Mouse (Mus musculus) E14TG2a.4 (cell line): ENCODE results near the gene Dgki.

Experiments
- CTCF ChIP-seq: conservative IDR thresholded peaks from 2 replicates; pipeline ENCODE4 v1.5.1; 2014; ENCODE audit warnings: low read length
- NANOG ChIP-seq: IDR thresholded peaks from 2 replicates; pipeline ENCODE4 v1.6.1; 2014; ENCODE audit warnings: borderline replicate concordance, low read length, mixed read lengths
- POU5F1 ChIP-seq: IDR thresholded peaks from 2 replicates; pipeline ENCODE4 v1.6.1; 2014; ENCODE audit warnings: low read length, borderline replicate concordance

DNA sequence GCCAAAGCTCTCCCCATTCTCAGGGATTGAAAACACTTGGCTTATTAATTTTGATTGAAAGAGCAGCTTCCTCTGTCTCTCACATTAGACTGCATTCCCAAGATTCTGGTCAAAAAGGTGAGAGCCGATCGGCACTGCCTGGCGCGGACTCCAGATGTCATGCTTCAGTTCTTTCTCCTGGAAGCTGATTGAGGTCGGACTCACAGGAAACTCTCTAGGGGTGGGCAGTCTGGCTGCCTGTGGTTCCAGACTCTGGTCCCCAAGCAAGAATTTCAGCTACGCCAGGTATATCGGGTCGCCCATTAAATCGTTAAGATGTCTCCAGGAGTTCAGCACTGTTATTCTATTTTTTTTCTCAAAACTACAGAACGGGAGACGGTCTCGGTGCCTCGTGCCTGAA is 102.2 kb downstream of the Dgki start:
- no peak for TF ChIP-seq CTCF
- no peak for TF ChIP-seq NANOG
- TF ChIP-seq POU5F1 = no peak
